11 mouse cellular contexts compared by ENCODE assay signal in genomic region chr1:39947701-39948359, GRCm38 (mm10). TPM values are rescaled to one million over a fixed set of nuclear protein-coding genes. Genes with fewer than 3 reads are reported as not detected.
DNase-seq lines count a peak whose midpoint lies in the region; ATAC-seq lines count a peak whose summit lies in the region.
"Had no signal": no experiment of that assay in that cellular context is flagged by ENCODE, and none has a peak within 500 bp of the region (broad histone marks: within the 10 kb centered on the region; RNA-seq: fewer than 3 reads in every experiment).

No protein-coding gene starts in this region.

- H3K27me3 ChIP-seq in forebrain, embryonic 10.5 days (ENCODE audit: poor library complexity, severe bottlenecking) = no peaks in the 10 kb centered on the region
- H3K27me3 ChIP-seq in neural tube, embryonic 15.5 days (replicated peaks) = no peaks in the 10 kb centered on the region
- H3K27me3 ChIP-seq: intestine, embryonic 15.5 days had no signal

- peak overlapping the region; percentile 76 for H3K27ac ChIP-seq in forebrain, embryonic 10.5 days
- peak overlapping the region; percentile 83 for H3K27ac ChIP-seq in neural tube, embryonic 15.5 days (replicated peaks)

- H3K9ac ChIP-seq in neural tube, embryonic 15.5 days (replicated peaks) = no peak overlapping the region
- H3K9ac ChIP-seq: intestine, embryonic 15.5 days; liver, postnatal 0 days had no signal

- H3K9me3 ChIP-seq in forebrain, embryonic 10.5 days = no peaks in the 10 kb centered on the region
- H3K9me3 ChIP-seq in neural tube, embryonic 15.5 days (replicated peaks) = no peaks in the 10 kb centered on the region
- H3K9me3 ChIP-seq: intestine, embryonic 15.5 days had no signal

- no peak overlapping the region for H3K4me3 ChIP-seq in forebrain, embryonic 10.5 days
- no peak overlapping the region for H3K4me3 ChIP-seq in neural tube, embryonic 15.5 days (replicated peaks)
- H3K4me3 ChIP-seq: intestine, embryonic 15.5 days had no signal

- intact Hi-C loops in left cerebral cortex, postnatal 14 days (cut with DNase I) = no loop called here

- DNase-seq in left cerebral cortex, postnatal 14 days (ENCODE audit: low spot score in 2 of 2) = peak; percentile 47 to 62
- no peak for DNase-seq in left cerebral cortex, adult 11 months (ENCODE audit: low spot score)
- no peak for DNase-seq in forebrain, embryonic 10.5 days (ENCODE audit: extremely low spot score, low spot score)
- peak; percentile 63 to 78 for DNase-seq in layer of hippocampus, postnatal 14 days (ENCODE audit: low spot score in 2 of 2)
- no peak for DNase-seq in adrenal gland, postnatal 36 days
- DNase-seq in heart, postnatal 4 days = no peak
- DNase-seq in thymus, postnatal 25 days = no peak
- DNase-seq: liver, postnatal 0 days; right cerebral cortex, postnatal 14 days had no signal

- H3K4me1 ChIP-seq in forebrain, embryonic 10.5 days = peaks cover 96% of the 10 kb centered on the region
- peaks cover 91% of the 10 kb centered on the region for H3K4me1 ChIP-seq in neural tube, embryonic 15.5 days

- peak; percentile 69 for ATAC-seq in neural tube, embryonic 15.5 days (ENCODE audit: low FRiP score)
- ATAC-seq: intestine, embryonic 15.5 days; liver, postnatal 0 days had no signal

- whole genome bisulfite sequencing in forebrain, embryonic 10.5 days = 40% methylated on average over 6 of the region's 6 CpGs
- WGBS in neural tube, embryonic 15.5 days = 20% methylated on average over 6 of the region's 6 CpGs

- H3K36me3 ChIP-seq in forebrain, embryonic 10.5 days (replicated peaks) = no peaks in the 10 kb centered on the region
- H3K36me3 ChIP-seq in neural tube, embryonic 15.5 days = no peaks in the 10 kb centered on the region
- H3K36me3 ChIP-seq: intestine, embryonic 15.5 days had no signal

- peak overlapping the region; percentile 1; the same call in 1 of the 2 replicates for H3K4me2 ChIP-seq in neural tube, embryonic 15.5 days
- H3K4me2 ChIP-seq: intestine, embryonic 15.5 days had no signal

RNA-seq across cellular contexts. Expression of gene Map4k4, which starts 47.1 kb away (rescaled TPM):
- total RNA-seq in left cerebral cortex, postnatal 14 days (2021) = 100 to 1,000 TPM; 145 to 157 TPM
- polyA plus RNA-seq in forebrain, embryonic 10.5 days (2016; fragmentation: Nextera tagmentation; extraction: Ambion mirVana) = 28.3 and 31.0 TPM in 2 replicates
- 100 to 1,000 TPM; 230 to 243 TPM for total RNA-seq in layer of hippocampus, postnatal 14 days (2021)
- polyA plus RNA-seq in neural tube, embryonic 15.5 days (2015; fragmentation: Nextera tagmentation; extraction: Ambion mirVana) = 31.1 and 35.7 TPM in 2 replicates
- 100 to 1,000 TPM in 1 of 2 experiments, 10 to 100 TPM in 1; 93.6 to 114 TPM for total RNA-seq in adrenal gland, postnatal 36 days (2021)
- total RNA-seq in heart, postnatal 4 days (2021) = 100 to 1,000 TPM; 207 to 231 TPM

Comparison
In these comparisons a context has a peak if more than half of its experiments do, and no peak if none do; other contexts are left out.
1. DNase-seq: peak in left cerebral cortex, postnatal 14 days (2 of 2) and layer of hippocampus, postnatal 14 days (2 of 2); none in left cerebral cortex, adult 11 months (single experiment), forebrain, embryonic 10.5 days (single experiment), adrenal gland, postnatal 36 days (0 of 2), heart, postnatal 4 days (single experiment) and thymus, postnatal 25 days (single experiment).